Mouse (Mus musculus) left cerebral cortex, postnatal 4 days (tissue): ENCODE measurements around the gene Pgp. TPM values are rescaled to one million over a fixed set of nuclear protein-coding genes. Genes with fewer than 3 reads are reported as not detected.
"Not testable (repeated sequence)": the region's sequence is repeated elsewhere in the genome, so short reads cannot be mapped to it uniquely, and the experiment has no call there.

Experiments used
- DNase-seq: peaks from one replicate; pipeline ENCODE4 v3.0.0-alpha.2; 2022
- intact Hi-C: fragments of 180-260 bp; cut with DNase I; formaldehyde crosslinking; loops from one replicate; pipeline ENCODE4 v1.15.1; 2025
- total RNA-seq, 2 experiments: library from RNA; stranded (reverse); gene quantifications; 2 replicates each; pipeline ENCODE4 v1.2.3; 2021

Pgp gene
- total RNA-seq: 10 to 100 TPM; 45.3 to 45.9 TPM

GRCm38 (mm10) chr17:24469910-24470602 lies at the start of gene Pgp, which contains the start of gene E4f1:
Gene Pgp (plus strand): TSS chr17:24470392.
Gene E4f1 (minus strand): TSS chr17:24470313.
- intact Hi-C loops: no loop called here
- peak; percentile 100 for DNase-seq

GRCm38 (mm10) chr17:24423114-24423513 lies 47.1 kb upstream of the Pgp start:
- intact Hi-C loops: no loop called here

GRCm38 (mm10) chr17:24424489-24424888 lies 45.7 kb upstream of the Pgp start:
- no peak for DNase-seq
- intact Hi-C loops: no loop called here

More at GRCm38 (mm10) chr17:24423114-24423513, 47.1 kb upstream of the Pgp start:
- no peak for DNase-seq

DNA sequence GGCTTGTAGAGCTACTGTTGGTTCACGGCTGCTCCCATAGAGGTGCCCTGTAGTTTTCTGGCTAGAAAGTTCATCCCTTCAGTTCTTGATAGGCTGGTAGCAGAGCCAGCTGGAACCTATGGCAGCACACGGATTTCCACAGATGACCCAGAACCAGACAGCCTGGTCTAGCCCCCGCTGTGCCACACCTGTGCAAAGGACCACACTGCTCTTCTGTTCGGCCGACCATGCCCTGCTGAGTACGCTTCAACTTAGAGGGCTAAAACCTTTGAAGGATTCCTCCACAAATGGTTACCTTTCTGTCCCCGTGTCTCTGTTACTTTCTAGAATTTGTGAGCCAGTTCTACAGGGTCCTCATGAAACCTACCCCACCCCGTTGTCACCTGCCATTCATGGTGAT lies 44.9 kb upstream of the Pgp start:
- intact Hi-C loops, DNase-seq: not testable (repeated sequence)

GRCm38 (mm10) chr17:24425905-24426304 lies 44.3 kb upstream of the Pgp start:
- intact Hi-C loops: no loop called here
- no peak for DNase-seq

DNA sequence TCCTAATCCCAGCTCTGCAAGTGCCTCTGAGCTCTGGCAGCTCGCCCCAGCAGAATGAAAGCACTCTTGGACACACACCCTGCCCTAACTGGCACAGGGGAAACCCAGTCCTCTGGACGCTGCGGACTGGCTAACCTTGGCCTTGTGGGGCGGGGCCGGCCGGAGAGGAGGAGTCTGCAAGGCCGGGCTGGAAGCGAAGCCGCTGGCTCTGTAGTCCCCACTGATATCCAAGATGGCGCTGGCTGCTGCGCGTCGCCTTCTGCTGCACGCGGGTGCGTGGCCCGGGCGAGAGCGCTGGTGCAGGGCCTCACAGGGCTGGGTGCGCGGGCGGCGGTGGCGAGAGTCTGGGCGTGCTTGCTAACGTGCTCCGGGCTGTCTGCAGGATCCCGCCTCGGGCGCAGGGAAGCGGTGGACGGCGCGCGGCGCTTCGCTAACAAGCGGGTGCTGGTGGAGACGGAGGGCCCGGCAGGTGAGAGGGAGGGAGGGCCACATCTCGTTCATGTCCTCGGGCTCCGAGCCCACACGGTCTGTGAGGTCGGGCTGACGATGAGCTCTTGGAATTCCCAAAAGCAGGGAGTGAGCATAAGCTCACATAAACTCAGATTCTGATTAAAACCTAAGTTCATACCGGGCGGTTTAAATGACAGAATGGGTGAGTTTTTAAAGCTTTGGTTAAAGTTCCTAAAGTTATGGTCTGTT lies 43.6 kb upstream of the Pgp start, which contains the start of gene Eci1:
TSS of gene Eci1 (plus strand) at position 171 of the 699 bp plus-strand sequence.
- intact Hi-C loops: no loop called here
- DNase-seq: peak; percentile 98

- intact Hi-C loops: no loop called here
- no peak for DNase-seq
These were observed 43.0 kb upstream of the Pgp start for GRCm38 (mm10) chr17:24427170-24427557.

- no peak for DNase-seq
- intact Hi-C loops: no loop called here
These were observed 40.8 kb upstream of the Pgp start for GRCm38 (mm10) chr17:24429201-24429983.

DNA sequence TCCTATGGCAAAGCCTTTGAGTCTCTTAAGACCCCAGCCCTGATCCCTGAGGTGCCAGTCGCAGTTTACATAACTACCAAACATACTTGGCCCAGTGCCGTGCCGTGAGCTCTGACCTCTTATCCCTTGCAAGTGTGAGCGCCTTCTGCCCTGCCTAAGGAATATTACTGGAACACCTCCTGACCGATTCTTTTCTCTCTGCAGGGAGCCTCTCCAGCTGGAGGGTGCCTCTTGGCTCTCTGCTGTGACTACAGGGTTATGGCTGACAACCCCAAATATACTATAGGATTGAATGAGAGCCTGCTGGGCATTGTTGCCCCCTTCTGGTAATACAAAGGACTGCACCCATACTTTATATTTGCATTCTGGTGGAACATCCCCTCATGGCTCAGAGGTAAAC lies 33.2 kb upstream of the Pgp start:
- intact Hi-C loops: no loop called here
- DNase-seq: no peak

DNA sequence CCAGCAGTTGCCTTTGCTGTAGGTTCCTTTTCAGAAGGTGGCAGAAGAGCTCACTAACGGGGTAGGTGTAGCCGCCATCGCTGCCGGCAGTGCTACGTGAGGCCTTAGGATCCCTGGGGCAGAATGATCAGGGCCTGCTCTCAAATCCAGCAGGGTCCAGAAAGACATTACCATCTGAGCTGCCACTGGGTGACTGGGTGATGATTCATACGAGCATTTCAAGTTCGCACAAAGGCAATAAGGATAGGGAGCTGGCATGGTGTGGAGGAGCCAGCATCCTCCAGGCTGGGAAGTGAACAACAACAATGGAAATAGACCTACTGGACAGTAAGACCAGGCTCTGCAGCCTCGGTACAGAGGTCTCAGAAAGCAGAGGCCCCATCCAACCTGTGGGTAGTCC lies 29.8 kb upstream of the Pgp start:
- intact Hi-C loops: no loop called here
- DNase-seq: no peak

- intact Hi-C loops: no loop called here
- no peak for DNase-seq
These were observed 29.0 kb upstream of the Pgp start for GRCm38 (mm10) chr17:24441148-24441547.

GRCm38 (mm10) chr17:24442107-24442506 lies 28.1 kb upstream of the Pgp start:
- DNase-seq: no peak
- intact Hi-C loops: no loop called here

GRCm38 (mm10) chr17:24442632-24443155 lies 27.5 kb upstream of the Pgp start, which contains the start of gene Dnase1l2:
Gene Dnase1l2 (minus strand): TSS chr17:24443105.
- no peak for DNase-seq

GRCm38 (mm10) chr17:24443409-24443808 lies 26.8 kb upstream of the Pgp start:
- intact Hi-C loops: no loop called here
- DNase-seq: no peak

More at GRCm38 (mm10) chr17:24442632-24443155, 27.5 kb upstream of the Pgp start, which contains the start of gene Dnase1l2:
- intact Hi-C loops: no loop called here

DNA sequence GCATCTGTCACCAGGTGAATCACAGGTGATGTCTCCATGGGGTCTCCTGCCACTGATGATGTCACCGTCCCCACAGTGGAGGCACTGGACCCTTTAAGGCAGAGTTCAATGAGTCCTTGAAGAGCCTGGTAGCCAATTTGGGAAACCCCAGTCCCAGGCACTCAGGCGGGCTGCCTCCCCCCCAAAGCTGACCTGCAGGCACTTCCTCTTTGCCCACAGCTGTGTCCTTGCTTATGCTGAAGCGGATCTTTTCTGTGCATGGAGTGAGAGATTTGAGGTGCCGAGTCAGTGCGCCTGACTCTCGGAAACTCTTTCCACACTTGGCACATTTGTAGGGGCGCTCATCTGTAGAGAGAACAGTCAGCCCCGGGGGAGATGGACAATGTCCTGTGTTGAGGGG lies 23.6 kb upstream of the Pgp start:
- intact Hi-C loops: no loop called here
- no peak for DNase-seq

DNA sequence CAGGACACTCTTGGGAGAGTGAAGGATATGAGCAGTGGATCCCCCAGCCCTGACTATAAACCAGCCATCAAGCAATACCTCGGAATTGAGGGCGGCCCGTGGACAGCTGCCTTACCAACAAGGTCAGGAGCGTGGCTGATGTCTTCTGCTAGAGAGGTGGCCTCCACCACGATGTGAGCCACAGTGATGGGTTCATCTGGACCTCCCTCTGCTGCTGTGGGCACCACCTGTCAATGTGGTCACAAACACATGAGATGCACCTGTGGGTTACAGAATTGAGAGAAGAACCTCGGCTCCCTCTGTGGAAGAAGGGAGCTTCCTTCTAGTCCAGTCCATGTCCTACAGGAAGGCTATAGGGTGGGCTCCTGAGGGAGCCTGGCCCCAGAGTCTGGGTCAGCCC lies 20.7 kb upstream of the Pgp start:
- intact Hi-C loops: no loop called here
- DNase-seq: no peak

DNA sequence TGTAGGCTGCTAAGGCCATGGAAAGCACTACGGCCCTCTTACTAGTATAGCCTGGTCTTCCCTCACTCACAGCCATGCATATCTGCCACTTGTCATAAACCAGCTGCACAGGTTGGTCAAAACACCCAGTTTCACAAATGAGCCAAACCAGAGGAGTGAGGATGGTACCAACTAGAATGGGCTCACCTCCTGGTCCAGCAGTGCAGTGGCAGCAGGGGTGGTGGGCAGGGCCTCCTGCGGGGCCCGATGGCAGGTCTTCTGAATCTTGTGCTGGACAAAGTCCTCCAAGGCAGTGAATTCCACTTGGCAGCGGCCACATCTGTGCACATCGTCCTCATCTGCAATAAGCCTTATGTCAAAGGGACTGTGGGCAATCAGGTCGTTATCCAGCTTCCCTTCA lies 19.0 kb upstream of the Pgp start:
- intact Hi-C loops: no loop called here

DNA sequence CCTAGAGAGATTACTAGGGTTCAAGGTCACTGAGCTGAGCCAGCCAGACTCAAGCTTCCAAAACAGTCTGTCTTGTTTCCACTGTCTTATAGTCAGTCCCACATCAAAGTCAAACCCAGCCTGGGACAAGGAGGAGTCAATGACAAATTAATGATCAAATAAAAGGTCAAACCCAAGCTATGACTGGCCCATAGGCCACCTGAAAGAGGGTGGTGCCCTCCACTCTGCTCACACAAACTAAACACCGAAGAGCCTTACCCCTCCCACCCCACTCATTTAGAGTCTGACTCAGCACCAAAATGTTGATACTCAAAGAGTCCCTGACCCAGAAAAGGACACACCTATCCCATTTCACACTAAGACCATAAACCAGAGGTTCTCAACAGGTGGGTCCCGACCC lies 16.8 kb upstream of the Pgp start:
- DNase-seq: no peak
- intact Hi-C loops: no loop called here

More for the DNA sequence above, 19.0 kb upstream of the Pgp start:
- no peak for DNase-seq

DNA sequence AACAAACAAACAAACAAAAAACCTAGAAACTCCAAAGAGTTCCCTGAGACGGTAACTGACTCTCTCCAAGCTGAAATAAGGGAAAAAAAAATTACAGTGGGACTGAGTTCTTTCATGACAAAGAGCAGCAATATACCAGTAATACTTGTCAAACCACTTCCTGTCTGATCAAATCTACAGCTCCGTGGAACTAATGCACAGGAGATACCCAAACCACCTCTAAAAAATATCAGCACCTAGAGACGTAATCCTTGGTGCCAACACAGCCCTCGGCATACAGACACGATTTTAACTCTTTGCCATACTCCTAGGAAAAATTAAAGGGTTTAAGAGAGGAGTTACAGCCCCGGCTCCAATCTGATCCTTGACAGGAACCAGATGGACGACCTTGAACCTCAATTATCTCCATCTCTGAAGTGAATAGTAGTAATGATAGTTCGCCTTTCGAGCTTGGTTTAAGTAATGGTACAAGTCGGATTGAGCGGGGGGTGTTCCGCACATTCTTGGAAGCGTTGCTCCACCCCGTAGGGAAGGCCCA lies 15.9 kb upstream of the Pgp start:
- intact Hi-C loops: no loop called here
- no peak for DNase-seq

GRCm38 (mm10) chr17:24454756-24455522 lies 15.3 kb upstream of the Pgp start:
- peak; percentile 99 for DNase-seq
- intact Hi-C loops: no loop called here
